7 mouse cellular contexts compared by ENCODE assay signal in the genomic region with DNA sequence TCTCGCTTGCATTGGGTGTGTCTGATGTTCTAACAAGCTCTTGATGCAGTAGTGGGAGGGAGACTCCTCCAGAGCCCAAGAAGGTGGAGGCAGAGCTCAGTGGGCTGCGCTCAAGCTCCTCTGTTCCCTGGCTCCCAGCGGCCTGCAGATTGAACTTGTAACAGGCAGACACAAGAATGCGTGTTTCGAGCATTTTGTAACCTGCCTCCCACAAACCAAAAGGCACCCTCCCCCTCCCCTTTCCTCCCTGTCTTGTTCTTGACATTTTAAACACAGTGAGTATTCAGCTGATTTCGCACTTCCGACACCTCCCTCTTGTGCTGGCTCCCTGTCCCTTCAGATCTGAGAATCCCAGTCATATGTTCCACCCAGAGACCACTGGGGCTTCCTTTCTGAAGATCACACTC.
DNase-seq lines count a peak whose midpoint lies in the region; ATAC-seq lines count a peak whose summit lies in the region.

No protein-coding gene starts in this region.

- H3K4me2 ChIP-seq in embryonic facial prominence, embryonic 15.5 days (replicated peaks), result 0 out of 2 replicates have a peak overlapping the region, but pooled peaks have one; percentile 10
- peak overlapping the region; percentile 30; the same call in 1 of the 2 replicates for H3K4me2 ChIP-seq in liver, embryonic 12.5 days

- peak overlapping the region; percentile 61 for H3K27ac ChIP-seq in embryonic facial prominence, embryonic 15.5 days (replicated peaks)
- H3K27ac ChIP-seq in liver, embryonic 12.5 days, result peak overlapping the region; percentile 31; the same call in 1 of the 2 replicates

- no peak overlapping the region for H3K9ac ChIP-seq in embryonic facial prominence, embryonic 15.5 days
- no peak overlapping the region for H3K9ac ChIP-seq in liver, embryonic 12.5 days

- WGBS in embryonic facial prominence, embryonic 15.5 days, result 14% methylated on average over 7 of the region's 7 CpGs
- WGBS in liver, embryonic 12.5 days (ENCODE audit: insufficient replicate concordance), result 16% methylated on average over 7 of the region's 7 CpGs

- 0 out of 2 replicates have a peak, but pooled peaks have one; percentile 13 for ATAC-seq in embryonic facial prominence, embryonic 15.5 days (ENCODE audit: insufficient number of reproducible peaks, low FRiP score, low TSS enrichment, low read depth)
- ATAC-seq in liver, embryonic 12.5 days, result no peak

- H3K4me3 ChIP-seq in embryonic facial prominence, embryonic 15.5 days (replicated peaks), result no peak overlapping the region
- H3K4me3 ChIP-seq in liver, embryonic 12.5 days, result no peak overlapping the region

- DNase-seq in urinary bladder, postnatal 36 days (ENCODE audit: low spot score in 2 of 2), result peak; percentile 19 to 56
- DNase-seq in urinary bladder, postnatal 10 days (ENCODE audit: low spot score), result no peak
- DNase-seq in induced T-regulatory cell, adult 2 months (ENCODE audit: low read depth), result peak; percentile 78
- peak; percentile 50 for DNase-seq in right cerebral cortex, postnatal 14 days
- no peak for DNase-seq in adipocyte (ENCODE audit: low spot score)

- no peaks in the 10 kb centered on the region for H3K9me3 ChIP-seq in embryonic facial prominence, embryonic 15.5 days (replicated peaks)
- no peaks in the 10 kb centered on the region for H3K9me3 ChIP-seq in liver, embryonic 12.5 days (replicated peaks)

- no peaks in the 10 kb centered on the region for H3K27me3 ChIP-seq in embryonic facial prominence, embryonic 15.5 days
- H3K27me3 ChIP-seq in liver, embryonic 12.5 days (replicated peaks), result peaks cover 14% of the 10 kb centered on the region; the same call in 1 of the 2 replicates

- no peaks in the 10 kb centered on the region for H3K36me3 ChIP-seq in embryonic facial prominence, embryonic 15.5 days
- no peaks in the 10 kb centered on the region for H3K36me3 ChIP-seq in liver, embryonic 12.5 days

- peaks cover 21% of the 10 kb centered on the region for H3K4me1 ChIP-seq in embryonic facial prominence, embryonic 15.5 days
- peaks cover 42% of the 10 kb centered on the region for H3K4me1 ChIP-seq in liver, embryonic 12.5 days

Comparison
In these comparisons a context has a peak if more than half of its experiments do, and no peak if none do; other contexts are left out.
1. DNase-seq: peak in urinary bladder, postnatal 36 days (2 of 2), induced T-regulatory cell, adult 2 months (single experiment) and right cerebral cortex, postnatal 14 days (single experiment); none in urinary bladder, postnatal 10 days (single experiment) and adipocyte (single experiment).